Mouse (Mus musculus) CD4-positive, CD25-positive, alpha-beta regulatory T cell, adult 4 months (primary cell): Measurements from ENCODE around the gene E130114P18Rik. TPM values are rescaled to one million over a fixed set of nuclear protein-coding genes. Genes with fewer than 3 reads are reported as not detected.

Source experiments
- polyA plus RNA-seq, 2 experiments: library from polyadenylated mRNA; unstranded; fragments of 100-300 nt; shearing (Covaris generic); gene quantifications; one replicate each; pipeline ENCODE4 v1.2.1; 2017

E130114P18Rik gene
- polyA plus RNA-seq, 2 experiments from 2014 or later, result not detected

Other genes starting within 250 kb of the E130114P18Rik start
- gene Nfia, start 5.3 kb downstream of the E130114P18Rik start, polyA plus RNA-seq, result 10 to 100 TPM; 13.1 to 19.9 TPM